Mouse (Mus musculus) adrenal gland, postnatal 4 days (tissue): ENCODE data around the gene Efhd2. TPM values are rescaled to one million over a fixed set of nuclear protein-coding genes. Genes with fewer than 3 reads are reported as not detected.

Source experiments
- DNase-seq, 2 experiments: peaks; one replicate each; pipeline ENCODE4 v3.0.0; 2021 to 2022; ENCODE audit warnings: low spot score in 2 of 2, mixed read lengths in 2 of 2
- total RNA-seq, 2 experiments: library from RNA; stranded (reverse); gene quantifications; 2 replicates each; pipeline ENCODE4 v1.2.3; 2021

Gene Efhd2
- total RNA-seq, 2 experiments from 2014 or later = 36.3 to 37.1 TPM

DNA sequence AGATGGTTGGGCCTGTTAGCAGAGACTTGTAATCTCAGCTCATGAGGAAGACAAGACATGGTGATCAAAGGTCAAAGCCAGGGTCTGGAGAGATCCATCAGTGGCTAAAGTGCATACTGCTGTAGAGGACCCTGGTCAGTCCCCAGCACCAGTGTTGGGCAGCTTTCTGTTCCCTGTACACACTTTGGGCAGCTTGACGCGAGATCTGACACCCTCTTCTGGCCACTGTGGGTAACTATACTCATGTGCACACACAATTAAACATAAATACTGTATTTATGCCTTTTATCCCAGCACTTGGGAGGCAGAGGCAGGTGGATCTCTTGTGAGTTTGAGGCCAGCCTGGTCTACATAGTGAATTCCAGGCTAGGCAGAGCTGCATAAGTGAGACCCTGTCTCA, 63.7 kb downstream of the Efhd2 start:
- no peak for DNase-seq

GRCm38 (mm10) chr4:141809850-141810464, 64.8 kb downstream of the Efhd2 start:
- DNase-seq = no peak

Other genes with a start within 250 kb of the Efhd2 start
- 10 to 100 TPM; 55.5 to 60.5 TPM for gene Plekhm2, start 210.0 kb downstream of the Efhd2 start, total RNA-seq
- not detected for gene Rsc1a1, start 189.3 kb downstream of the Efhd2 start, total RNA-seq
- 10 to 100 TPM; 51.8 to 56.0 TPM for gene Ddi2, start 151.5 kb downstream of the Efhd2 start, total RNA-seq
- gene Agmat, start 128.2 kb downstream of the Efhd2 start, total RNA-seq = 10 to 100 TPM in 1 of 2 experiments, 1 to 10 TPM in 1; 4.9 to 13.6 TPM
- 10 to 100 TPM; 19.8 to 20.1 TPM for gene Dnajc16, start 84.0 kb downstream of the Efhd2 start, total RNA-seq
- gene Casp9, start 81.3 kb downstream of the Efhd2 start, total RNA-seq = 10 to 100 TPM; 31.5 to 32.4 TPM
- 1,000 to 10,000 TPM in 1 of 2 experiments, under 1 TPM in 1; 0.56 to 1,571 TPM for gene Cela2a, start 48.8 kb downstream of the Efhd2 start, total RNA-seq
- 10 to 100 TPM in 1 of 2 experiments, not detected in 1; 54.8 TPM for gene Ctrc, start 28.6 kb downstream of the Efhd2 start, total RNA-seq
- gene Fhad1, start 140.2 kb upstream of the Efhd2 start, total RNA-seq = 1 to 10 TPM; 1.4 to 2.0 TPM
- gene Tmem51, start 209.4 kb upstream of the Efhd2 start, total RNA-seq = 10 to 100 TPM in 1 of 2 experiments, 1 to 10 TPM in 1; 7.8 to 11.3 TPM